Mouse (Mus musculus) bone marrow macrophage, adult 2 months (primary cell): Measurements from ENCODE around the gene Gipc3.

Experiments
- CTCF ChIP-seq: IDR thresholded peaks from 2 replicates; pipeline ENCODE4 v1.5.1; 2012; ENCODE audit warnings: low read depth, mild to moderate bottlenecking, low read length, moderate library complexity
- POLR2A ChIP-seq: IDR thresholded peaks from 2 replicates; pipeline ENCODE4 v1.6.1; 2012; ENCODE audit warnings: mild to moderate bottlenecking, low read depth, low read length, borderline replicate concordance

DNA sequence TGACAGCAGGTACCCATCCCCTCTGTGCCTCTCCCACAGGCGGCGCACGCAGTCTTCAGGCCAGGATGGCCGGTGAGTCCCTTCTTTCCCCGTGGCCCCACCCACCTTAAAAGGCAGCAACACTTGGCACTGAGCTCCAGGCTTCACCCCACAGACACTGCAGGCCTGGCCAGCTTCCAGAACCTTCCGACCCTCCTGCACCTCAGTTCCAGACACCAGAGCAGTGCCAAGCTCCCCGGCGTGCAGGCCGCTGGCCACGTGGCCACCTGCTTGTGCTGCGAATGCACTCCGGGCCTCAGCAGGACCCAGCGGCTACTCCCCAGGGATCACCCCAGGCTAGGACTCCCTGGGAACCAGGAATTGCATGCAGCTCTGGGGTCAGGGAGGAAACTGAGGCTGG is 29.5 kb downstream of the Gipc3 start:
- no peak for TF ChIP-seq POLR2A
- no peak for TF ChIP-seq CTCF
